ENCODE assay signal across 11 mouse cellular contexts in the genomic region with DNA sequence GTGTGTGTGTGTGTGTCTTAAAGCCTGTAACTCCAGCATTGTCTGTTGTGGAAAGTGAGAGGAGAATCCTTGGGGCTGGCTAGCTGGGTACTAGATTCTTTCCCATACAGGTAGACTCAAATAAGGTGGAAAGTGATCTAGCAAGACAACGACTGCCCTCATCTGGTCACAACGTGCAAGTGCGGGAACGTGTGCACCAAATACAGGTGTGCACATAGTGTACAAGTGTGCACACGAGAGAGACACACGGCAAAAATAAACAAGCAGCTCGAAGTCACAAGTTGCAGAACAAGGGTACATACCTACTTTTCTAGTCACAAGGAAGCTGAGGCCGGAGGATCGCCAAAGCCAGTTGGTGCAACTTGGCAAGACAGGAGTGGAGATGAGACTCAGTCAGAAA. TPM values are rescaled to one million over a fixed set of nuclear protein-coding genes. Genes with fewer than 3 reads are reported as not detected.
A peak's percentile ranks its signal among the peaks of the same experiment; 100 is the strongest.
DNase-seq lines count a peak whose midpoint lies in the region; ATAC-seq and TF ChIP-seq lines count a peak whose summit lies in the region.
"Had no signal": no experiment of that assay in that cellular context is flagged by ENCODE, and none has a peak within 500 bp of the region (broad histone marks: within the 10 kb centered on the region; RNA-seq: fewer than 3 reads in every experiment).

No protein-coding gene starts in this region.

- peak; percentile 48 to 52 for DNase-seq in cerebellum, postnatal 10 days
- no peak for DNase-seq in cerebellum, adult 11-12 months
- DNase-seq in liver, adult 2 months (ENCODE audit: extremely low read depth, low read depth, low spot score) = peak; percentile 29
- no peak for DNase-seq in liver, embryonic 11.5 days (ENCODE audit: low spot score)
- DNase-seq in MEL (ENCODE audit: low read depth, low spot score) = peak; percentile 61
- no peak for DNase-seq in gastrocnemius, postnatal 10 days
- no peak for DNase-seq in forebrain, embryonic 14.5 days (ENCODE audit: low spot score)
- DNase-seq: right cerebral cortex, postnatal 4 days had no signal

- no peaks in the 10 kb centered on the region for H3K9me3 ChIP-seq in liver, embryonic 11.5 days (ENCODE audit: control insufficient read depth, low read length)
- no peaks in the 10 kb centered on the region for H3K9me3 ChIP-seq in MEL (replicated peaks; ENCODE audit: insufficient read depth, low read length)
- H3K9me3 ChIP-seq in forebrain, embryonic 14.5 days (replicated peaks; ENCODE audit: control insufficient read depth, low read length) = no peaks in the 10 kb centered on the region
- H3K9me3 ChIP-seq: forebrain, embryonic 15.5 days; hindbrain, embryonic 13.5 days had no signal

- no peaks in the 10 kb centered on the region for H3K36me3 ChIP-seq in liver, adult 2 months (ENCODE audit: control insufficient read depth, insufficient read depth, low read length)
- no peaks in the 10 kb centered on the region for H3K36me3 ChIP-seq in liver, embryonic 11.5 days (ENCODE audit: control insufficient read depth, insufficient read depth, low read length)
- H3K36me3 ChIP-seq in MEL (ENCODE audit: control insufficient read depth in 1 of 2, insufficient read depth in 2 of 2, low read length in 2 of 2) = peaks cover 0 to 5% of the 10 kb centered on the region in 2 experiments; a peak in 1 of 4 replicates
- H3K36me3 ChIP-seq in forebrain, embryonic 14.5 days (ENCODE audit: control insufficient read depth, insufficient read depth, low read length) = no peaks in the 10 kb centered on the region
- H3K36me3 ChIP-seq: forebrain, embryonic 15.5 days; hindbrain, embryonic 13.5 days had no signal

- TF ChIP-seq POLR2A in liver, adult 2 months (IDR thresholded peaks at IDR 0.05; ENCODE audit: extremely low read depth, insufficient read depth, low read length) = no peak
- no peak for TF ChIP-seq POLR2A in MEL (IDR thresholded peaks at IDR 0.05; ENCODE audit: control insufficient read depth in 1 of 2, insufficient read depth in 1 of 2, low read depth in 1 of 2, low read length in 2 of 2, poor library complexity in 1 of 2)

- H3K4me1 ChIP-seq in liver, adult 2 months (ENCODE audit: control insufficient read depth, insufficient read depth, low read length) = no peaks in the 10 kb centered on the region
- H3K4me1 ChIP-seq in liver, embryonic 11.5 days (replicated peaks; ENCODE audit: control insufficient read depth, insufficient read depth, low read length) = no peaks in the 10 kb centered on the region
- peaks cover 0 to 6% of the 10 kb centered on the region in 2 experiments; a peak in 2 of 4 replicates for H3K4me1 ChIP-seq in MEL (ENCODE audit: control insufficient read depth in 1 of 2, insufficient read depth in 2 of 2, low read length in 2 of 2)
- no peaks in the 10 kb centered on the region for H3K4me1 ChIP-seq in forebrain, embryonic 14.5 days (ENCODE audit: control insufficient read depth, insufficient read depth, low read length)

- ATAC-seq in liver, embryonic 11.5 days (replicated peaks; ENCODE audit: low FRiP score) = no peak
- ATAC-seq in neutrophil, adult 5-6 weeks (ENCODE audit: extremely low read depth, insufficient number of reproducible peaks, low FRiP score, poor library complexity, severe bottlenecking) = 0 out of 2 replicates have a peak, but pooled peaks have one; percentile 30
- ATAC-seq in forebrain, embryonic 14.5 days = no peak
- ATAC-seq: forebrain, embryonic 15.5 days had no signal

- peak; percentile 60 for TF ChIP-seq RAD21 in MEL (IDR thresholded peaks at IDR 0.05; ENCODE audit: low read depth, low read length)

- no peak for TF ChIP-seq EP300 in MEL (IDR thresholded peaks at IDR 0.05; ENCODE audit: low read depth in 1 of 2, low read length in 2 of 2)

- H3K4me3 ChIP-seq in liver, adult 2 months (ENCODE audit: insufficient read depth, low read depth, low read length) = no peak overlapping the region
- H3K4me3 ChIP-seq in liver, embryonic 11.5 days (ENCODE audit: low read depth, low read length) = no peak overlapping the region
- no peak overlapping the region for H3K4me3 ChIP-seq in MEL (ENCODE audit: control insufficient read depth in 1 of 2, insufficient read depth in 1 of 2, low read depth in 2 of 2, low read length in 2 of 2)
- H3K4me3 ChIP-seq in forebrain, embryonic 14.5 days (ENCODE audit: low read depth, low read length) = no peak overlapping the region
- H3K4me3 ChIP-seq: forebrain, embryonic 15.5 days; hindbrain, embryonic 13.5 days had no signal

- peak; percentile 63; the same call in 1 of the 2 replicates for TF ChIP-seq CTCF in liver, adult 2 months (IDR thresholded peaks at IDR 0.05; ENCODE audit: low read depth, low read length)
- TF ChIP-seq CTCF in MEL (IDR thresholded peaks at IDR 0.05 in 2 of 3, conservative IDR thresholded peaks at IDR 0.05 in 1 of 3; ENCODE audit: control insufficient read depth in 1 of 3, insufficient read depth in 1 of 3, low read depth in 2 of 3, low read length in 3 of 3, poor library complexity in 1 of 3, severe bottlenecking in 1 of 3) = peak; percentile 66 to 67 (median 67)

- H3K27ac ChIP-seq in liver, adult 2 months (replicated peaks; ENCODE audit: insufficient read depth, low read depth, low read length) = no peak overlapping the region
- H3K27ac ChIP-seq in liver, embryonic 11.5 days (ENCODE audit: low read depth, low read length) = no peak overlapping the region
- no peak overlapping the region for H3K27ac ChIP-seq in MEL (ENCODE audit: control insufficient read depth, low read depth, low read length)
- H3K27ac ChIP-seq in forebrain, embryonic 14.5 days (ENCODE audit: low read depth, low read length) = no peak overlapping the region
- H3K27ac ChIP-seq: forebrain, embryonic 15.5 days; hindbrain, embryonic 13.5 days had no signal

- H3K9ac ChIP-seq in liver, adult 2 months (ENCODE audit: low read depth, low read length) = no peak overlapping the region
- H3K9ac ChIP-seq in liver, embryonic 11.5 days (ENCODE audit: low read depth, low read length) = no peak overlapping the region
- H3K9ac ChIP-seq in MEL (ENCODE audit: control insufficient read depth, low read depth, low read length, poor library complexity, severe bottlenecking) = no peak overlapping the region
- no peak overlapping the region for H3K9ac ChIP-seq in forebrain, embryonic 14.5 days (ENCODE audit: low read length)
- H3K9ac ChIP-seq: forebrain, embryonic 15.5 days; hindbrain, embryonic 13.5 days had no signal

- peaks cover 15% of the 10 kb centered on the region for H3K27me3 ChIP-seq in liver, adult 2 months (ENCODE audit: control insufficient read depth, insufficient read depth, low read length)
- H3K27me3 ChIP-seq in liver, embryonic 11.5 days (replicated peaks; ENCODE audit: control insufficient read depth, insufficient read depth, low read length) = peaks cover 51% of the 10 kb centered on the region
- peaks cover 6 to 7% of the 10 kb centered on the region in 2 experiments for H3K27me3 ChIP-seq in MEL (ENCODE audit: control insufficient read depth in 1 of 2, insufficient read depth in 2 of 2, low read length in 2 of 2)
- peaks cover 36% of the 10 kb centered on the region for H3K27me3 ChIP-seq in forebrain, embryonic 14.5 days (replicated peaks; ENCODE audit: control insufficient read depth, insufficient read depth, low read length)

- no peak overlapping the region for H3K4me2 ChIP-seq in liver, embryonic 11.5 days
- H3K4me2 ChIP-seq in forebrain, embryonic 14.5 days (ENCODE audit: low read length) = no peak overlapping the region
- H3K4me2 ChIP-seq: forebrain, embryonic 15.5 days; hindbrain, embryonic 13.5 days had no signal

- WGBS in liver, adult 2 months = 39% methylated on average over 9 of the region's 9 CpGs
- WGBS in liver, embryonic 11.5 days = 40% methylated on average over 9 of the region's 9 CpGs
- WGBS in forebrain, embryonic 14.5 days = 63% methylated on average over 9 of the region's 9 CpGs

- no peaks in the 10 kb centered on the region for H3K79me2 ChIP-seq in liver, adult 2 months (ENCODE audit: control insufficient read depth, insufficient read depth, low read length)
- no peaks in the 10 kb centered on the region for H3K79me2 ChIP-seq in MEL (ENCODE audit: control insufficient read depth, insufficient read depth, low read length, poor library complexity)

TF ChIP-seq in MEL, 35 proteins besides CTCF, POLR2A, EP300 and RAD21:
- TF ChIP-seq MXI1 (IDR thresholded peaks at IDR 0.05; ENCODE audit: low read depth, low read length) (no peak), POLR2AphosphoS5 (IDR thresholded peaks at IDR 0.05; ENCODE audit: borderline replicate concordance, low read depth, low read length) (no peak), MYC (IDR thresholded peaks at IDR 0.05; ENCODE audit: low read depth, low read length) (0 out of 2 replicates have a peak, but pooled peaks have one; percentile 21), ZC3H11A (IDR thresholded peaks at IDR 0.05; ENCODE audit: low read depth, low read length) (peak; percentile 58), ETS1 (IDR thresholded peaks at IDR 0.05; ENCODE audit: low read depth, low read length) (no peak), TCF12 (IDR thresholded peaks at IDR 0.05; ENCODE audit: low read depth, low read length) (no peak), MYB (IDR thresholded peaks at IDR 0.05; ENCODE audit: low read depth, low read length) (no peak), SMC3 (IDR thresholded peaks at IDR 0.05; ENCODE audit: low read depth, low read length) (peak; percentile 61), GABPA (IDR thresholded peaks at IDR 0.05; ENCODE audit: low read depth, low read length) (no peak)

RNA-seq across cellular contexts. Expression of a gene that starts 2.2 kb away (rescaled TPM):
- total RNA-seq in liver, adult 2 months (2014; rRNA removed) = not detected in 2 replicates
- polyA plus RNA-seq in liver, adult 2 months (2012; rRNA removed) = 0.05 TPM in 1 of 2 replicates, not detected in the other
- polyA plus RNA-seq in liver, embryonic 11.5 days (2014; fragmentation: Nextera tagmentation; extraction: Ambion mirVana) = 0.19 and 0.39 TPM in 2 replicates
- not detected in 2 replicates for total RNA-seq in MEL (2012; rRNA removed)
- under 1 TPM in 1 of 2 experiments, not detected in 1; 0.08 TPM for polyA plus RNA-seq in MEL (2012; ENCODE audit: insufficient read depth in 1 of 2, insufficient read length in 2 of 2, low read depth in 1 of 2, low replicate concordance in 2 of 2, missing spikeins in 1 of 2)
- total RNA-seq in neutrophil, adult 5-6 weeks (2017) = not detected in 2 replicates
- total RNA-seq in gastrocnemius, postnatal 10 days (2021) = 1 to 10 TPM; 2.5 to 3.3 TPM
- not detected in 2 replicates for polyA plus RNA-seq in forebrain, embryonic 14.5 days (2014; fragmentation: Nextera tagmentation; extraction: Ambion mirVana)
- polyA plus RNA-seq: forebrain, embryonic 15.5 days had no signal

RNA-seq across cellular contexts. Expression of a gene that starts 23.5 kb away (rescaled TPM):
- total RNA-seq in liver, adult 2 months (2014; rRNA removed) = 27.6 and 31.5 TPM in 2 replicates
- 5.6 and 6.5 TPM in 2 replicates for polyA plus RNA-seq in liver, adult 2 months (2012; rRNA removed)
- 3.7 and 4.3 TPM in 2 replicates for polyA plus RNA-seq in liver, embryonic 11.5 days (2014; fragmentation: Nextera tagmentation; extraction: Ambion mirVana)
- 5.9 and 6.2 TPM in 2 replicates for total RNA-seq in MEL (2012; rRNA removed)
- polyA plus RNA-seq in MEL (2012; ENCODE audit: insufficient read depth in 1 of 2, insufficient read length in 2 of 2, low read depth in 1 of 2, low replicate concordance in 2 of 2, missing spikeins in 1 of 2) = 1 to 10 TPM in 1 of 2 experiments, not detected in 1; 7.2 TPM
- 50.6 and 66.2 TPM in 2 replicates for total RNA-seq in neutrophil, adult 5-6 weeks (2017)
- total RNA-seq in gastrocnemius, postnatal 10 days (2021) = 10 to 100 TPM in 1 of 2 experiments, 1 to 10 TPM in 1; 9.2 to 10.5 TPM
- polyA plus RNA-seq in forebrain, embryonic 14.5 days (2014; fragmentation: Nextera tagmentation; extraction: Ambion mirVana) = 3.6 and 4.9 TPM in 2 replicates

Comparison
In these comparisons a context has a peak if more than half of its experiments do, and no peak if none do; other contexts are left out.
1. DNase-seq: peak in cerebellum, postnatal 10 days (2 of 2), liver, adult 2 months (single experiment) and MEL (single experiment); none in cerebellum, adult 11-12 months (single experiment), liver, embryonic 11.5 days (single experiment), gastrocnemius, postnatal 10 days (single experiment) and forebrain, embryonic 14.5 days (single experiment).